Mouse (Mus musculus): Measurements from ENCODE around the gene Aacs. TPM values are rescaled to one million over a fixed set of nuclear protein-coding genes. Genes with fewer than 3 reads are reported as not detected.

Aacs gene
- polyA plus RNA-seq, 1 experiment, result 0.25 TPM

DNA sequence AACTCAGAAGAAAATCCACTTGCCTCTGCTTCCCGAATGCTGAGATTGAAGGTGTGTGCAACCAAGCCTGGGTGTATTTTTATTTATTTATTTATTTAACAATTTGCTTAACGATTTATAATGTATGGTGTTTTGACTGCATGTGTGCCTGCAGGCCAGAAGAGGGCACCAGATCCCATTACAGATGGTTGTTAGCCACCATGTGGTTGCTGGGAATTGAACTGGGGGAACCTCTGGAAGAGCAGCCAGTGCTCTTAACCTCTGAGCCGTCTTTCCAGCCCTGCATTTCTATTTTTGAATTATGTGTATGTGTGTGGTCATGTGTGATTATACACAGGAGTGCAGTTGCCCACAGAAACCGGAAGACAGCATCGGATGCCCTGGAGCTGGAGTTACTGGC, 32.3 kb upstream of the Aacs start:
- Histone ChIP-seq H3K4me1 (ENCODE audit: control insufficient read depth) (peaks cover 57% of the 10 kb centered on the region), H3K4me3 (replicated peaks) (no peak overlapping the region), H3K36me3 (ENCODE audit: control insufficient read depth) (peaks cover 13% of the 10 kb centered on the region), H3K9me3 (ENCODE audit: control insufficient read depth, low read length) (peaks cover 4% of the 10 kb centered on the region; the same call in 1 of the 2 replicates), H3K27me3 (ENCODE audit: control insufficient read depth) (no peaks in the 10 kb centered on the region)
- TF ChIP-seq TAL1 (IDR thresholded peaks at IDR 0.05; ENCODE audit: low read length) (no peak), GATA1 (IDR thresholded peaks at IDR 0.05; ENCODE audit: low read length) (no peak)

DNA sequence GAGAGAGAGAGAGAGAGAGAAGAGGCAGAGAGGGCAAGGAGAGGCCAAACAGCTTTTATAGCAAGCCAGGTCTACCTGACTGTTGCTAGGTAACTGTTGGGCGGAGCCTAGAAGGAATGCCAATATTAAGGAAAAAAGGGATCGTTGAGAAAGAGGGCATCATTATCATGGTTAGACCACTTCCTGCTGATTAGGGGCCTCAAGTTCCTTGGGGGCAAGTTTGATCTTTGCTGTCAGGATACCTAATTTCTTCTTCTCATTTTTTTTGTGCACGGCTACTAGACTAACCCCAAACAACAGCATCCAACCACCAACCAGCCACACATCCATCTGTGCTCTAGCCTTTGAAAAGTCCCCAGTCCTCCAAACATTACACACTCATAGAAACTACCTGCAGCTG, 31.7 kb upstream of the Aacs start:
- TF ChIP-seq GATA1 (IDR thresholded peaks at IDR 0.05; ENCODE audit: low read length) (no peak), TAL1 (IDR thresholded peaks at IDR 0.05; ENCODE audit: low read length) (no peak)
- H3K36me3 ChIP-seq (ENCODE audit: control insufficient read depth), result peaks cover 13% of the 10 kb centered on the region
- H3K9me3 ChIP-seq (ENCODE audit: control insufficient read depth, low read length), result peaks cover 4% of the 10 kb centered on the region; the same call in 1 of the 2 replicates
- no peaks in the 10 kb centered on the region for H3K27me3 ChIP-seq (ENCODE audit: control insufficient read depth)
- H3K4me3 ChIP-seq (replicated peaks), result no peak overlapping the region
- peaks cover 54% of the 10 kb centered on the region for H3K4me1 ChIP-seq (ENCODE audit: control insufficient read depth)

DNA sequence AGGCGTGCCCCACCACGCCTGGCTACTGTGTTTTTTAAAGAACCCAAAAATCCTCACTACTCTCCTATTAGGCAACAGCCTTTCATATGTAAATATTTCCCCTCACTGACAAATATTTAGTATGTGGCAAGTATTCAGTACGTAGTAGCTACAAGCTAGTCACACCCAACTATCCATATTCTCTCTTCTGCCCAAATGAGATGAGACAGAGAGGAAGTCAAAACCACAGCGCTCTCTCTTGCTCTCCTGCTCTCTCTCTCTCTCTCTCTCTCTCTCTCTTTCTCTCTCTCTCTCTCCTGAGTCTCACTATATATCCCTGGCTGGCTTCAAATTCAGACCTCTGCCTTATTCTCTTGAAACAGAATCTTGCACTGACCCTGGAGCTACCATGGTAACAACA, 31.1 kb upstream of the Aacs start:
- Histone ChIP-seq H3K36me3 (ENCODE audit: control insufficient read depth) (peaks cover 13% of the 10 kb centered on the region), H3K4me3 (replicated peaks) (no peak overlapping the region), H3K27me3 (ENCODE audit: control insufficient read depth) (no peaks in the 10 kb centered on the region), H3K4me1 (ENCODE audit: control insufficient read depth) (peaks cover 57% of the 10 kb centered on the region), H3K9me3 (ENCODE audit: control insufficient read depth, low read length) (peaks cover 4% of the 10 kb centered on the region; the same call in 1 of the 2 replicates)
- no peak for TF ChIP-seq GATA1 (IDR thresholded peaks at IDR 0.05; ENCODE audit: low read length)

DNA sequence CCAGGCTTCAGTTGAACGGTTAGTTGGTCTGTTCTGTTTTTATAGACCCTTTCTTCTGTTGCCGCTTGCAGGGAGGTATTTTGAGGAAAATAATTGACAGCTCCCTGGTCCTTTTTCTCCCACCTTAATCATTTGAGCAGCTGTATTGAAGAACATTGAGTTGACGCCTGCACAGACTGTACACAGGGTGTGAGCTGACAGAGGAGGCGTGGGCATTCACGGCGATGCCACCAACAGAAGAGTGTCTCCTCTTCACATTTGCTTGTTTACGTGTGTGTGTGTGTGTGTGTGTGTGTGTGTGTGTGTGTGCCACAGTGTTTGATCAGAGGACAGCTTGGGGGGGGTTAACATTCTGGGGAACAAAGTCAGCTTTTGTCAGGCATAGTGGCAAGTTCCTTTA, 29.3 kb upstream of the Aacs start:
- Histone ChIP-seq H3K36me3 (ENCODE audit: control insufficient read depth) (peaks cover 13% of the 10 kb centered on the region), H3K27me3 (ENCODE audit: control insufficient read depth) (no peaks in the 10 kb centered on the region), H3K4me1 (ENCODE audit: control insufficient read depth) (peaks cover 48% of the 10 kb centered on the region), H3K4me3 (replicated peaks) (no peak overlapping the region), H3K9me3 (ENCODE audit: control insufficient read depth, low read length) (peaks cover 4% of the 10 kb centered on the region; the same call in 1 of the 2 replicates)
- TF ChIP-seq GATA1 (IDR thresholded peaks at IDR 0.05; ENCODE audit: low read length) (no peak), TAL1 (IDR thresholded peaks at IDR 0.05; ENCODE audit: low read length) (no peak)

DNA sequence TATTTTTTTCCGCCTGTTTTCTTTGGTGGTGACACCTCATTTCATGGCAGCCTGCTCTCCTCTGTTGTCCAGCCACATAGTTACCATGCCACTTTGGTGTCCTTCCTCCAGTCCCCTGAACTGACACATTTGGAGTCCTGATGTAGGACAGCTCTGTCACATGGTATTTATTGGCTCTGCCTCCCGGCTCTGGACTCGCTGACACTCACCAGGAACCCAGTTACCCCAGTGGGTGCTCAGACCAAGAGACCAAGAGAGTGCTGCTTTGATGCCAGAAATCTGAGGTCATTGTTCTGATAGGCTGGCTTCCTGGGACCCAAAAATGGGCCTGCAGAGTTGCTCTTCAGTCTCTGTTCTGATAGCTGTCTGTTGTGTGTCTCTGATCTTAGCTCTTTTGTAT, 27.6 kb upstream of the Aacs start:
- TF ChIP-seq GATA1 (IDR thresholded peaks at IDR 0.05; ENCODE audit: low read length) (no peak), TAL1 (IDR thresholded peaks at IDR 0.05; ENCODE audit: low read length) (no peak)
- peaks cover 4% of the 10 kb centered on the region; the same call in 1 of the 2 replicates for H3K9me3 ChIP-seq (ENCODE audit: control insufficient read depth, low read length)
- H3K4me3 ChIP-seq (replicated peaks), result no peak overlapping the region
- peaks cover 22% of the 10 kb centered on the region for H3K36me3 ChIP-seq (ENCODE audit: control insufficient read depth)
- no peaks in the 10 kb centered on the region for H3K27me3 ChIP-seq (ENCODE audit: control insufficient read depth)
- peaks cover 36% of the 10 kb centered on the region for H3K4me1 ChIP-seq (ENCODE audit: control insufficient read depth)

DNA sequence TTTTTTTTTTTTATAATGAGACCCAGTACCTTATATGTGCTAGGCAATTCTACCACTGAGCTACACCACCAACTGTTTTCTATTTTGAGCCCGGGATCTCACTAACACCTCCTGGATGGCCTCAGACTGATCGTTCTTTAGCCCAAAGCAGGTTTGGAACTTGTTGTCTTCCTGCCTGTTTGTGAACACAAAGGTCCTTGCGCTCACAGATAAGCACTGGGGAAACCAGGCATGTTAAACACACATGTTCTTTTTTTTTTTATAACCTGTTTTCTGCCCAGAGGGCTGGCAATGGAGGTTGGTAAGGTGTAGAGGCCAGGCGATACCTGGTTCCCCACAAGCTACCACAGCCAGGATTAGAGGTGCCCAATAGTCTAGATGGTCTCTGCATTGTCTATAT, 27.0 kb upstream of the Aacs start:
- H3K4me1 ChIP-seq (ENCODE audit: control insufficient read depth), result peaks cover 34% of the 10 kb centered on the region

DNA sequence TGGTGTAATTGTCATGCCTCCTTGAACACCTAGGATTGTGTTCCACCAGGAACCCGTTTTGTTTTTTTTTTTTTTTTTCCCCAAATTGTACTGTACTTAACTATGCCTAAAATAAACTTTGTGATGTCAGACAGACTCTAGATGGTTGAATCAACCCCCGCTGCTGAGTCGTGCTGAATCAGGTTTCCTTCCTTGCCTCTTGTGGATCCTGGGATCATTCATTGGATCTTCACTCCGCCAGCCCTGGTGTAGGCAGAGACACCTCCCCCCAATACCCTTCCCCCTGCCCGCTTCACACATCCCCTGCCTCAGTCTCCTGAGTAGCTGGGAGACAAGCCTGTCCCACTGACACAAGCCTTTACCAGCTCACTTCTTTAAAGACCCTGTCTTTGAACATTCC, 26.3 kb upstream of the Aacs start:
- peaks cover 31% of the 10 kb centered on the region for H3K4me1 ChIP-seq (ENCODE audit: control insufficient read depth)
- no peaks in the 10 kb centered on the region for H3K27me3 ChIP-seq (ENCODE audit: control insufficient read depth)
- H3K36me3 ChIP-seq (ENCODE audit: control insufficient read depth), result peaks cover 19% of the 10 kb centered on the region
- H3K4me3 ChIP-seq (replicated peaks), result no peak overlapping the region
- TF ChIP-seq GATA1 (IDR thresholded peaks at IDR 0.05; ENCODE audit: low read length) (no peak), TAL1 (IDR thresholded peaks at IDR 0.05; ENCODE audit: low read length) (no peak)
- H3K9me3 ChIP-seq (ENCODE audit: control insufficient read depth, low read length), result no peaks in the 10 kb centered on the region

More for the DNA sequence above, 27.0 kb upstream of the Aacs start:
- H3K27me3 ChIP-seq (ENCODE audit: control insufficient read depth), result no peaks in the 10 kb centered on the region
- TF ChIP-seq TAL1 (IDR thresholded peaks at IDR 0.05; ENCODE audit: low read length) (no peak), GATA1 (IDR thresholded peaks at IDR 0.05; ENCODE audit: low read length) (no peak)
- no peak overlapping the region for H3K4me3 ChIP-seq (replicated peaks)
- no peaks in the 10 kb centered on the region; the same call in 1 of the 2 replicates for H3K9me3 ChIP-seq (ENCODE audit: control insufficient read depth, low read length)
- H3K36me3 ChIP-seq (ENCODE audit: control insufficient read depth), result peaks cover 18% of the 10 kb centered on the region

DNA sequence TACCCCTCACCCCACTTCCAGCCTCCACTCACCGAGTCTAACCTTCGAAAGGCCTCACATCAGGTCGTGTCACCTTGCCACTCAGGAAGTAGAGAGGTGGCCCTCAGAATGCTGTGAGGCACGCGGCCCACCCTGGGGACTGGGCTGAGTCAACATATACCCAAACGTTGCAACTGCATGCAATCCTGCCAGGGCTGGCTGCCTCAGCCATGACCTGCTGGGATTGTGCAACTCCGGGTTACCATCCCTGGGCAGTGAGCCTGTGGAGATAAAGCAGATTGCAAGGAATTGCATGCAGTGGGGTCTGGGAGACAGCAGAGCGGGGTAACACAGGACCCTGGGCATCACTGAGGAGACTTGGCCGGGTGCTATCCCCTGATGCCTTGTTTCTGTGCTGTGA, 23.0 kb upstream of the Aacs start:
- no peak overlapping the region for H3K4me3 ChIP-seq (replicated peaks)
- no peak for TF ChIP-seq GATA1 (IDR thresholded peaks at IDR 0.05; ENCODE audit: low read length)
- no peak for TF ChIP-seq TAL1 (IDR thresholded peaks at IDR 0.05; ENCODE audit: low read length)
- H3K9me3 ChIP-seq (ENCODE audit: control insufficient read depth, low read length), result no peaks in the 10 kb centered on the region
- peaks cover 39% of the 10 kb centered on the region for H3K4me1 ChIP-seq (ENCODE audit: control insufficient read depth)
- no peaks in the 10 kb centered on the region for H3K27me3 ChIP-seq (ENCODE audit: control insufficient read depth)
- peaks cover 19% of the 10 kb centered on the region for H3K36me3 ChIP-seq (ENCODE audit: control insufficient read depth)

DNA sequence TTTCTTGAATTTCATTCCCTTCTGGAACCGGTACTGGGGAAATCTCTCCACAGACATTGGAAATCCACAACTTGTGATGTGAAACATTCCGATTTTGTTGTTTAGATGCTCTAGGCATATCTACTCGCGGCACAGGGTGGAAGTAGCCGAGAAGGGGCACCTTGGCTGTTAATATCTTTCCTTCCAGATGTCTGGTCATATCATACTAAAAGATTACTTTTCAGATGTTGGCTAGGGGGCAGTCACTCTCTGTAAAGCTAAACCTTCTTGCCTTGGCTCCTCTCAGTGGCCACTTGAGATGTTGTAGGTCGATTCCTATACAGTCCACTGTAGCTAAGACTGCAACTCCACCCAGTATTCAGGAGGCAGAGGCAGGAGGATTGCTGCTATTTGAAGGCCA, 19.5 kb upstream of the Aacs start:
- Histone ChIP-seq H3K4me3 (replicated peaks) (no peak overlapping the region), H3K4me1 (ENCODE audit: control insufficient read depth) (peaks cover 43% of the 10 kb centered on the region), H3K27me3 (ENCODE audit: control insufficient read depth) (no peaks in the 10 kb centered on the region), H3K9me3 (ENCODE audit: control insufficient read depth, low read length) (no peaks in the 10 kb centered on the region), H3K36me3 (ENCODE audit: control insufficient read depth) (peaks cover 19% of the 10 kb centered on the region)
- TF ChIP-seq GATA1 (IDR thresholded peaks at IDR 0.05; ENCODE audit: low read length) (no peak), TAL1 (IDR thresholded peaks at IDR 0.05; ENCODE audit: low read length) (no peak)

DNA sequence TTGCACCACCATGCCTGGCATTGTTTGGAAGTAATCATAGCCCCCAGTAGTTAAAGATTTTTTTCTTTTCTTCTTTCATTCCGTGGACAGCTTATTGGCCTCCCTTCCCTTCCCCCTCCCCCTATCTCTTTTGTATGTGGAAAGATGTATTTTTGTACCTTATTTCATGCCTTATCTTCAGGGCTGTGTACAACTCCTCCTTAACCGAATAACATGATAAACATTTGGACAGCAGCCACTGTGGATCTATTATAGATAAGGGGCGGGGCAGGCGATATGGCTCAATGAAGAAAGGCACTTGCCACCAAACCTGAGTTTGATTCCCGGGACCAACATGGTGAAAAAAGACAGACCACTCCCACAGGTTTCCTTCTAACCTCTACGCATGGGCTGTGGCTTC, 18.1 kb upstream of the Aacs start:
- peaks cover 13% of the 10 kb centered on the region for H3K36me3 ChIP-seq (ENCODE audit: control insufficient read depth)

More for the DNA sequence above, 18.1 kb upstream of the Aacs start:
- Histone ChIP-seq H3K4me3 (replicated peaks) (no peak overlapping the region), H3K4me1 (ENCODE audit: control insufficient read depth) (peaks cover 49% of the 10 kb centered on the region), H3K9me3 (ENCODE audit: control insufficient read depth, low read length) (no peaks in the 10 kb centered on the region), H3K27me3 (ENCODE audit: control insufficient read depth) (no peaks in the 10 kb centered on the region)
- TF ChIP-seq TAL1 (IDR thresholded peaks at IDR 0.05; ENCODE audit: low read length) (no peak), GATA1 (IDR thresholded peaks at IDR 0.05; ENCODE audit: low read length) (no peak)
